Mouse (Mus musculus) ES-E14 (cell line): ENCODE results near the gene B4galnt1. TPM values are rescaled to one million over a fixed set of nuclear protein-coding genes. Genes with fewer than 3 reads are reported as not detected.
"Not testable (repeated sequence)": the region's sequence is repeated elsewhere in the genome, so short reads cannot be mapped to it uniquely, and the experiment has no call there.

Experiments
- DNase-seq: peaks from one replicate; pipeline ENCODE4 v3.0.0-alpha.2; 2013; ENCODE audit warnings: low read depth, low spot score
- H3K27ac ChIP-seq: 2 replicates; pipeline ENCODE4 v1.5.1; 2012; ENCODE audit warnings: low read depth, mild to moderate bottlenecking, low read length, moderate library complexity, mixed read lengths; ENCODE audit not compliant: poor library complexity, insufficient read depth, severe bottlenecking
- H3K36me3 ChIP-seq: 2 replicates; pipeline ENCODE4 v1.6.1; 2012; ENCODE audit warnings: mild to moderate bottlenecking, low read length, moderate library complexity, mixed read lengths; ENCODE audit not compliant: control insufficient read depth, poor library complexity, insufficient read depth, severe bottlenecking
- H3K4me1 ChIP-seq, 2 experiments: fragments of 150-350 bp in 1 of 2; sonication (generic) in 1 of 2; 2 replicates each; pipeline ENCODE4 v1.6.1; 2012; ENCODE audit warnings: low read length in 2 of 2, mild to moderate bottlenecking in 1 of 2, mixed read lengths in 1 of 2; ENCODE audit not compliant: control insufficient read depth in 2 of 2, insufficient read depth in 2 of 2, poor library complexity in 1 of 2
- H3K4me3 ChIP-seq, 2 experiments: fragments of 150-350 bp in 1 of 2; sonication (generic) in 1 of 2; 2 replicates each; pipeline ENCODE4 v1.5.1; 2012; ENCODE audit warnings: low read length in 2 of 2, low read depth in 1 of 2, mild to moderate bottlenecking in 1 of 2, mixed read lengths in 1 of 2; ENCODE audit not compliant: insufficient read depth in 1 of 2, poor library complexity in 1 of 2, severe bottlenecking in 1 of 2
- H3K9ac ChIP-seq: 2 replicates; pipeline ENCODE4 v1.6.1; 2012; ENCODE audit warnings: low read depth, mild to moderate bottlenecking, low read length, mixed read lengths; ENCODE audit not compliant: poor library complexity, insufficient read depth, severe bottlenecking
- H3K9me3 ChIP-seq: fragments of 150-350 bp; sonication (generic); 2 replicates; pipeline ENCODE4 v1.6.1; 2012; ENCODE audit warnings: low read depth, mild to moderate bottlenecking, low read length; ENCODE audit not compliant: control insufficient read depth, insufficient read depth
- CHD2 ChIP-seq: IDR thresholded peaks from 2 replicates; pipeline ENCODE4 v1.6.1; 2014; ENCODE audit warnings: mild to moderate bottlenecking, low read depth, low read length, inconsistent platforms
- HCFC1 ChIP-seq: IDR thresholded peaks from 2 replicates; pipeline ENCODE4 v1.6.1; 2012; ENCODE audit warnings: low read length, inconsistent platforms, borderline replicate concordance; ENCODE audit not compliant: insufficient read depth
- MAFK ChIP-seq: IDR thresholded peaks from 2 replicates; pipeline ENCODE4 v1.6.1; 2014; ENCODE audit warnings: mild to moderate bottlenecking, low read depth, low read length, inconsistent platforms; ENCODE audit not compliant: insufficient read depth
- ZC3H11A ChIP-seq: IDR thresholded peaks from 2 replicates; pipeline ENCODE4 v1.6.1; 2012; ENCODE audit warnings: low read depth, mild to moderate bottlenecking, inconsistent platforms, low read length, borderline replicate concordance
- ZNF384 ChIP-seq: IDR thresholded peaks from 2 replicates; pipeline ENCODE4 v1.6.1; 2012; ENCODE audit warnings: low read depth, low read length, inconsistent platforms
- in situ Hi-C, 2 experiments: fragments of 600-800 bp; cut with MboI; formaldehyde crosslinking; loops; one replicate each; pipeline ENCODE4 v1.15.1; 2025; ENCODE audit warnings: low sequenced_read_pairs in 2 of 2, inconsistent platforms in 1 of 2; ENCODE audit not compliant: unreplicated experiment in 2 of 2
- total RNA-seq: library from RNA; depleted of rRNA; stranded (reverse); fragments of 300-350 nt; gene quantifications from 2 replicates; pipeline ENCODE4 v1.2.3, GENCODE M21; 2012

B4galnt1 gene
- total RNA-seq, 1 experiment: 4.5 TPM

GRCm38 (mm10) chr10:127143228-127143627, 21.8 kb upstream of the B4galnt1 start:
- Histone ChIP-seq H3K36me3 (no peaks in the 10 kb centered on the region), H3K27ac (no peak overlapping the region), H3K9ac (no peak overlapping the region), H3K4me3 (no peak overlapping the region), H3K4me1 (peaks cover 3 to 11% of the 10 kb centered on the region in 2 experiments; a peak in 2 of 4 replicates), H3K9me3 (no peaks in the 10 kb centered on the region)
- in situ Hi-C loops: no loop called here
- TF ChIP-seq CHD2 (no peak), HCFC1 (no peak), ZNF384 (no peak), MAFK (no peak), ZC3H11A (no peak)
- no peak for DNase-seq

DNA sequence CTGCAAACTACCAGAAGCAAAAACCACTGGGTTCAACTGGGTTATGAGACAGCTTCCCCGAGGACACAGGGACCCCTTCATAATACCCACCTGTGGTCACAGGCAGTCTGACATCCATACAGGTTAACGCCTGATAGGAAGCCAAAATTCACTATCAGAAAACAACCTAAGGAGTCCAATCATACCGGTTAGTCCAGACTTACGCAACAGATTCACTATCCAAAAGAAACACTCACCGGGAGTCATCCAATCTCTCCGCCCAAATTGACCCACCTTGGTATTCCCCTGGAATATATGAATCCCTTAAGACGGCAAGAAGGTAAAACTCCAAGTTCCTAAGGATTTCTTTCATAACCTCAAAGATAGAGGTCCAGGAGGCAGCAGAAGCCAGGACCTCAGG, 20.5 kb upstream of the B4galnt1 start:
- Histone ChIP-seq H3K9ac (no peak overlapping the region), H3K4me3 (no peak overlapping the region), H3K27ac (no peak overlapping the region), H3K9me3 (no peaks in the 10 kb centered on the region), H3K36me3 (no peaks in the 10 kb centered on the region), H3K4me1 (peaks cover 3 to 11% of the 10 kb centered on the region in 2 experiments; a peak in 2 of 4 replicates)
- DNase-seq: no peak
- TF ChIP-seq CHD2 (no peak), MAFK (no peak), ZNF384 (no peak), ZC3H11A (no peak), HCFC1 (no peak)
- in situ Hi-C loops: no loop called here

DNA sequence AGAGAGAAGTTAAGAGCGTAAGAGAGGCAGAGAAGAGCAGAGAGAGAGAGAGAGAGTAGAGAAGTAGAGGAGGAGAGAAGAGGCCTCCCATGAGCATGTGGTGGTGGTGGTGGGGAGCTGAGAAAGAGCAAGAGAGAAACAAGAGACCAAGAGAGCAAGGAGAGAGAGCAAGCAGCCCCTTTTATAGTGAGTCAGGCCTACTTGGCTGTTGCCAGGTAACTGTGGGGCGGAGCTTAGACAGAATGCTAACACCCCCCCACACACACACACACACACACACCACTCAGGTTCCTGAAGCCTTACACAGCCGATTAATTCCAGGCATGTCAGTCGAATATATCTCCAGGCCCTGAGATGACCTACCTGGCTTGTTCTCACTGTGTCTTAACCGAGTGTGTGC, 19.7 kb upstream of the B4galnt1 start:
- no peak for DNase-seq
- in situ Hi-C loops: no loop called here
- TF ChIP-seq HCFC1 (no peak), MAFK (no peak), ZC3H11A (no peak), CHD2 (no peak)
- H3K9ac ChIP-seq: no peak overlapping the region
- no peaks in the 10 kb centered on the region for H3K9me3 ChIP-seq
- H3K4me1 ChIP-seq: peaks cover 3 to 11% of the 10 kb centered on the region in 2 experiments; a peak in 2 of 4 replicates
- H3K4me3 ChIP-seq: no peak overlapping the region
- H3K36me3 ChIP-seq: no peaks in the 10 kb centered on the region
- H3K27ac ChIP-seq: no peak overlapping the region

- Histone ChIP-seq H3K4me1 (peaks cover 0 to 2% of the 10 kb centered on the region in 2 experiments; a peak in 2 of 4 replicates), H3K27ac (no peak overlapping the region), H3K9ac (no peak overlapping the region), H3K4me3 (no peak overlapping the region), H3K9me3 (no peaks in the 10 kb centered on the region), H3K36me3 (no peaks in the 10 kb centered on the region)
- in situ Hi-C loops: no loop called here
- TF ChIP-seq ZC3H11A (no peak), MAFK (no peak), HCFC1 (no peak), ZNF384 (no peak), CHD2 (no peak)
- no peak for DNase-seq
Measured at GRCm38 (mm10) chr10:127147135-127147534, 17.9 kb upstream of the B4galnt1 start.

DNA sequence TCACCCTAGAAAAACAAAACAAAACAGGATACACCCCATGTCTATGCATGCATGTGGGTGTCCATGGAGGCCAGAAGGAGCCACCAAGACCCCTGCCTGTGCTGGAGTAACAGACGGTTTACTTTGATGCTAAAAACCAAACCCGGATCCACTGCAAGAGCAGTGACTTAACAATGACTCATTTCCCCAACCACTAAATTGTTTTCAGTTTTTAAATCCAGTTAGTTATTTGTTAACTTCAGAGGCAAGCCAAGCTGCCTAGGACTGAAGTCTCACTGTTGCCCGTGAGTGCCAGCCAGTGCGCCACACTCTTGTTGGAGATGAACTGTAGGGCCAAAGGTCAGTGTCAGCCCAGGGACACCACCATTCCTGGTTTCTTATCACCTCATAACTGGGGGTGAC, 14.6 kb upstream of the B4galnt1 start:
- H3K9me3 ChIP-seq: no peaks in the 10 kb centered on the region
- in situ Hi-C loops: no loop called here
- H3K36me3 ChIP-seq: no peaks in the 10 kb centered on the region
- no peak overlapping the region for H3K27ac ChIP-seq
- H3K4me3 ChIP-seq: no peak overlapping the region
- no peak for TF ChIP-seq HCFC1
- peaks cover 0 to 2% of the 10 kb centered on the region in 2 experiments; a peak in 2 of 4 replicates for H3K4me1 ChIP-seq
- no peak for DNase-seq
- H3K9ac ChIP-seq: no peak overlapping the region

DNA sequence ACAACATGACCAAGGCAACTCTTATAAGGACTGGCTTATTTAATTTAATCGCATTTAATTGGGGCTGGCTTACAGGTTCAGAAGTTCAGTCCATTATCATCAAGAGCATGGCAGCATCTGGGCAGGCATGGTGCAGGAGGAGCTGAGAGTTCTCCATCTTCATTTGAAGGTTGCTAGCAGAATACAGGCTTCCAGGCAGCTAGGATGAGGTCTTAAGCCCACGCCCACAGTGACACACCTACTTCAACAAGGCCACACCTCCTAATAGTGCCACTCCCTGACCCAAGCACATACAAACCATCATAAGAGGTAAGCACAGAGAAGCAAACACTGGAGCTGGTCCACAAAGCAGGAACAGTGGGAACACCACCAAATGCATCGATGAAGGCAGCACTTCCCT, 13.8 kb upstream of the B4galnt1 start:
- in situ Hi-C loops, H3K36me3 ChIP-seq, H3K27ac ChIP-seq, DNase-seq, H3K4me1 ChIP-seq, H3K9ac ChIP-seq, H3K9me3 ChIP-seq, H3K4me3 ChIP-seq: not testable (repeated sequence)

GRCm38 (mm10) chr10:127152556-127152955, 12.5 kb upstream of the B4galnt1 start:
- H3K4me3 ChIP-seq, H3K4me1 ChIP-seq, in situ Hi-C loops, H3K9me3 ChIP-seq, H3K27ac ChIP-seq, H3K9ac ChIP-seq, DNase-seq, H3K36me3 ChIP-seq: not testable (repeated sequence)
